Mouse (Mus musculus) cerebellum, postnatal 36 days (tissue): ENCODE data around the gene Daam1.

ENCODE experiments used
- DNase-seq, 2 experiments: peaks; one replicate each; pipeline ENCODE4 v3.0.0; 2021 to 2022; ENCODE audit warnings: mixed read lengths in 2 of 2

Gene Daam1

GRCm38 (mm10) chr12:72011404-72011803 is 180.5 kb downstream of the Daam1 start:
- no peak for DNase-seq

DNA sequence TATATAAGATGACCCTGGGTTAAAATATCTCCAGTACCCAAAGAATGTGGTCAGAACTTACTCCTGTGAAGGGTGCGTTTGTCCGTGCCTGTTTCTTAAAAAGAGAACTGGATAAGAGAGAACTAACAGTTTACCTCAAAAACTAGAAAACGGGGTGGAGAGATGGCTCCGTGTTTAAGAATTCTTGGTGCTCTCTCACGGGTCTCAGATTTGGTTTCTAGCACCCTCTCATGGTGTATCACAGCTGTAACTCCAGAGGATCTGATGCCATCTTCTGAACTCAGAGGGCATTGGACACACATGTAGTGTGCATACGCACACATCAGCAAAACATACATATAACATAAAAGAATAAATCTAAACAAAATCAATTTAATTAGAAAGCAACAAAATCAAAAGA is 181.2 kb downstream of the Daam1 start:
- DNase-seq = no peak

DNA sequence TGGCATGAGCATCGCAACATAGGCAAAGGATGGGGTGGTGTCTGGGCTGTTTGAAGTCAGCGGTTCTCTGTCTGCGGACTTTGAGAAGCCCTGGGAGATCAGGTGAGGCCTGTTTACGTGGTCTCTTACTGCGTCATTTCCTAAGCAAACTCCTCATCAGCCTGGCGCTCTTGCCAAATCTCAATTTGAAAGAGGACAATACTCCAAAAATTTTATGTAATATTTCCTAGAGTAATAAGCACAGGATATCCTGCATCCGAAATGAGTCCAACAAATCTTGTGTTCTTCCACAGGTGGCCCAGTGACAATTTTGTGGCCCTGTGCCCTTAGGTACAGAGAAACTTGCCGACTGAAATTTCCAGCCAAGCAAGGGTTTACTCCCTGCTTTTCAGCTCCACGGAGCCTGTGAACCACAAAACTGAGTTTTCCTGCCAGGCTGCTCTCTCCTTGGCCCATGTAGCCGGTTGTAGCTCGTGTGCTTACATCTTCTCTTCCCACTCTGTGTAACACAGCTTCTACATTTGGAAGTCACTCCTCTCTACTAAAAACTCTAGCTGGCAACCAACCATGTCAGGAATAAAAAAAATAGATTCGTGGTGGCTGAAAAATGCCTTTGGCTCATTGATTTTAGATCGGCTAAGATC is 183.0 kb downstream of the Daam1 start:
- no peak for DNase-seq

DNA sequence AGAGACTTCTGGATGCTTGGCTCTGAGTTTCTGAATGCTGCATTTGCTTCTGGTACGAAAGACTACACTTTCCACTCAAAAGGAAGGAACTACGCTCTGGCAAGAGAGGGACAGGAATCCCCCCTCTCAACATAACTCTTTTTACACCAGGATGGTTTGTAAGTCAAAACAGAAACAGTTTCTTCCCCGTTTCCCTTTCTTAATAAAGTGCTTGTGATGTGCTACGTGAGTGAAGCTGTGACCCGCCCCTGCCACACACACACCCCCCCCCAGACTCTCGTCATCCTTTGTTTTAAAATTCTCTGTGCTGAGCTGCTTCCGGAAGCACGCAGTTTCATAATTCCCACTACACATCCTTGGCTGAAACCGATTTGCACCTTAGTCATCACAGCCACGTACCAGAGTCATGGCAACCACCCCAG is 183.5 kb downstream of the Daam1 start:
- DNase-seq = no peak

- no peak for DNase-seq
These were observed 184.4 kb downstream of the Daam1 start for GRCm38 (mm10) chr12:72015296-72015695.

GRCm38 (mm10) chr12:72020285-72020684 is 189.4 kb downstream of the Daam1 start:
- no peak for DNase-seq

DNA sequence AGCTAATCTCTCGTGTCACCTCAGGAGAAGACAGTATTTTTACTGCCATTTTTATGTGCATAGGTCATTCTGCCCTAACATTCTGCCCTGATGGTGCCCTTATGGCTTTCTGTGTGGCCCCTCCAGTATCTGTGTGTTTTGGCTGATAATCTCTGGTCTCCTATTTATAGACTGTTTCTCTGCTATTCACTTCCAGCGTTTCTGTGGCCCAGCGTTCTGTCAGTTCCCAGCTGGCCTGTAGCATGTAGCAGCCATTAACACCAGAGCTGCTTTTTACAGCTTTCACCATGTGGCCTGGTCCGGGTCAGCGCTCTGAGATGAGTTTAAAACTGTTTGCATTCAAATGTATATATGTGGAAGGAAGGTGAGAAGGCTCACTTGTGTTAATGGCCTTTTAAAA is 190.7 kb downstream of the Daam1 start:
- DNase-seq = no peak

DNA sequence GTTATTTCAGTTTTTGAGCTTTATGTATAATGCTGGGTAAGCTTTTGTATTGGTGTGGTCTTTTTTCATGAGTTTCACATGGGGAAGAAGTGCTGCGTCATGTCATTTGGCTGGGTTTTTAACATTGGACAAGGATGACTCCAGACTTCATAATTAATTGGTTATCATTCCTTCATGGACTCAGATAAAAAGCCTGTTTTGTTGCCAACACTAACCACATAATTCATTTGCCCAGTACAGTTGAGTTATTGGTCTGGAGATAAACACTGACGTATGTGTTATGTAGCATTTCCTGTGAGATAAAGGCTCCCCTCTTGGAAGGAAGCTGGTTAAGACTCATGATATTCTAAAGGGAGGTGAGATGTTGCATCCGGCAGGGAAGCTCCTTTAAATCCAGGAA is 191.9 kb downstream of the Daam1 start:
- DNase-seq = no peak

DNA sequence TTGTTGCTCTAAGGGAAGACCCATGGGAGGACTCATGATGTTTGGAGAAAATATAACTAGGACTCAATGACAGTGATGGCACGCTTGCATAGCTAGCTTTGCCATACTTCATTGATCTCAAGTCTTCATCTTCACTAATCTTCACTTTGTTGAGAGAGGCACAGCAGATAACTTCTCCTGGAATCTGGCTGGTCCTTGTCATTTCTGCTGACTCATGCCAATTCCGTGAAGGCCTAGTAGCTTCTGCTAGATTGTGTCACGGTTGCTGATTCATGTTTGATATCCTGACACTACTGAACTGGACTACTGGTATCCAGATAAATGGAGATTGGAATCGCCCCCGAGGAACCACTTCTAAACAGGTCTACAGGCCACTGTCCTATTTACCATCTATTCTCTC is 192.7 kb downstream of the Daam1 start:
- DNase-seq = no peak

GRCm38 (mm10) chr12:72025275-72025795 is 194.5 kb downstream of the Daam1 start:
- no peak for DNase-seq

DNA sequence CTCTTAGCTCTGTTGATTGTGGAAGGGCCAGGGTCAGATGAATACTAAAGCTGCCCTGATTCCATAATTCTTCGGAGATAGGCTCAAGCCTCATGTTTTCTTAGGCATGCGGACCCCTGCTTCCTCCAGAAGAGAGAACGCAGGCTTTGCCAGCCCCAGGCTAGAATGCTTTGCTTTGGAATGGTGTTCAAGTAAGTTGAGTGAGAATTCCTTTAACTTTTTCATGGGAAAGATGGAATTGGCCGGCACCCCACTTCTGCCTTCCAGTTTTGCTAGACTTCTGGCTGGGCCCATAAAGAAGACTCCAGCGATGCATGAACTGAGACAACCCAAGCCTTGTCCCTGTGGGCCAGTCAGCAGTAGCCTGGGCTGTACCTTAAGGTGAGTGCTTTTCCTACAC is 200.3 kb downstream of the Daam1 start:
- no peak for DNase-seq

DNA sequence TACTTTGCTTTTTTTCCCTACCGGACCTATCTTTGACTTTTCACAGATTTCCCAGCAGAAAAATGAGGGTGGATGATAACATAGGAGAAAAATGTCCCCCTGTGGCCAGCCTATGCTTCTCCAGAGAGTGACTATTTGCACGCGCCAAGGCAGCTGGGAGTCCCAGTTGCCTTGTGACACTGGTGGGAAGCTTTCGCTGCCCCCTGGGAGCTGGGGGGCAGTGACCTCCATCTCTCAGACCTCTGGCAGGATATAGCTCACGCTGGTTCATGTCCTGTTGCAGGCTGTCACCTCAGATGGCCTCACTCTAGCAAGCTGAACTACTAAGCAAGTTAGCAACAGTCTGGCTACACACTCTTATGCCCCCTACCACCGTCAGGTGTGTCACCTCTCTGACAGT is 200.9 kb downstream of the Daam1 start:
- no peak for DNase-seq

GRCm38 (mm10) chr12:72036097-72036661 is 205.3 kb downstream of the Daam1 start:
- DNase-seq = no peak

GRCm38 (mm10) chr12:72037049-72037448 is 206.2 kb downstream of the Daam1 start:
- no peak for DNase-seq

- no peak for DNase-seq
These were observed 208.0 kb downstream of the Daam1 start for GRCm38 (mm10) chr12:72038866-72039265.

DNA sequence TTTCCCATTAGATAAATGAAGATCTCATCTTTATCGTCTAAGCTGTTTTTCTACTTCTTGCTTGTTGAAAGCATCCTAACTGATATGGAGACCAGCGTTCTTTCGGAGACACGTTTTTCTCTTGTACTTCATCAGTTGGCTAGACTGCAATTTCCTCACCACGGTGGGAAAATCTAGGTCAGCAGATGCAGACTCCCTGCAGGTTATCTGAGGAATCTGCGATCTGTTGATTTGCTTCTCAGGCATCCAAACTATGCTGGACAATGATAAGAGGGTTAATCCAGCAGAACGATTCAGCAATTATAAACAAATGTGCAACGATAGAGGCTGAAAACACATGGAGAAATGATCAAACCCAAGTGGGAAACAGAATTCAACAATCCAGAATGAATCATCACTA is 208.6 kb downstream of the Daam1 start:
- no peak for DNase-seq

- DNase-seq = no peak
These were observed 210.4 kb downstream of the Daam1 start for GRCm38 (mm10) chr12:72041238-72041637.
